Mouse (Mus musculus): Measurements from ENCODE around the gene Zfp653. TPM values are rescaled to one million over a fixed set of nuclear protein-coding genes. Genes with fewer than 3 reads are reported as not detected.

Zfp653 gene
- 5.5 and 7.1 TPM in 2 replicates for polyA plus RNA-seq (2014; fragmentation: Nextera tagmentation; extraction: Ambion mirVana)

DNA sequence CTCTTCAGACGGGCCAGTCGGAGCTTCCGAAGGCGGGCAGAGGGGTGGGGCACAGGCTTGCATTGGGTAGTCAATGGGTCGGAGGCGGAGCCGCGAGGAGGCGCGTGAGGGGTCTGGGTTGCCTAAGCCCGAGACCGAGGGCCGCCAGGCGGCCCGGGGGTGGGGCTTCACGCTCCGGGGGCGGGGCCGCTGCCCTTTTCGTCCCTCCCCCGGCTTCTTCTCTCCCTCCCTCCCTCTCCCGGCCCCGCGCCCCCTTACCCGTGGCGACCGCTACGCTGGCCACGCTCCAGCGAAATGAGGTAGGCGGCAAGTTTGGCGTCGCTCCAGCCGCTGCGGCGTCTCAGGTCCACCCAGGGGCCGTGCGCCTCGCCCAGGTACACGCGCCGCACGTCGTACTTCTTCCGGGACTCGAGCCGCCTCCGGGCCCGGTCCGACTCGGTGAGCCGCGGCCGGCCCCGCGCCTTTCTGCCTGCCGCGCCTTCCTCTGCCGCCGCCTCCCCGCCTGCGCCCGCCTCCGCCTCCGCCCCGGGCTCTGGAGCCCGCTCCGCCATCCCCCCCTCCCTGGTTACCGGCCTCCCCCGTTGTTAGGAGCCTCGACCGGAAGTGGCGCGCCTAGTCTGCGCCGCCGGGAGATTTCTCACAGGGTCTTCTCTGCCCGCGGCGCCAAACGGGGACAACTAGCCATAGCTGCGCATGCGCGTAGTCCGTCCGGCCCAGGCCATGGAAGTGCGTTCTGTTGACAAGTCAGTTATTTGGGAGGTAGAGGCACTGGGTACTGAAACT lies at the start of gene Zfp653, which contains the start of gene Gm49318:
Gene Zfp653, minus strand, starts transcription at position 586 of the 783 bp plus-strand sequence.
Gene Gm49318, minus strand, starts transcription at position 469 of the 783 bp plus-strand sequence.
- H3K36me3 ChIP-seq (replicated peaks; ENCODE audit: control insufficient read depth, insufficient read depth, low read depth, low read length): no peaks in the 10 kb centered on the region; the same call in 1 of the 2 replicates
- WGBS: under 1% methylated on average over 72 of the region's 87 CpGs
- no peaks in the 10 kb centered on the region for H3K9me3 ChIP-seq (replicated peaks; ENCODE audit: control insufficient read depth, low read length)
- peak within 1 kb of the TSS; percentile 47 for H3K4me2 ChIP-seq (ENCODE audit: low read depth, low read length)
- ATAC-seq (replicated peaks; ENCODE audit: insufficient number of reproducible peaks, low FRiP score, low TSS enrichment, low read depth): peak; percentile 98
- peak within 1 kb of the TSS; percentile 92 for H3K27ac ChIP-seq (replicated peaks; ENCODE audit: low read depth, low read length)
- peak within 1 kb of the TSS; percentile 84 for H3K9ac ChIP-seq (replicated peaks; ENCODE audit: low read length)
- DNase-seq (ENCODE audit: low spot score): peak; percentile 97
- no peaks in the 10 kb centered on the region for H3K27me3 ChIP-seq (ENCODE audit: control insufficient read depth, insufficient read depth, low read length)
- no peaks in the 10 kb centered on the region for H3K4me1 ChIP-seq (ENCODE audit: control insufficient read depth, insufficient read depth, low read length)
- H3K4me3 ChIP-seq (ENCODE audit: low read depth, low read length): peak within 1 kb of the TSS; percentile 64

DNA sequence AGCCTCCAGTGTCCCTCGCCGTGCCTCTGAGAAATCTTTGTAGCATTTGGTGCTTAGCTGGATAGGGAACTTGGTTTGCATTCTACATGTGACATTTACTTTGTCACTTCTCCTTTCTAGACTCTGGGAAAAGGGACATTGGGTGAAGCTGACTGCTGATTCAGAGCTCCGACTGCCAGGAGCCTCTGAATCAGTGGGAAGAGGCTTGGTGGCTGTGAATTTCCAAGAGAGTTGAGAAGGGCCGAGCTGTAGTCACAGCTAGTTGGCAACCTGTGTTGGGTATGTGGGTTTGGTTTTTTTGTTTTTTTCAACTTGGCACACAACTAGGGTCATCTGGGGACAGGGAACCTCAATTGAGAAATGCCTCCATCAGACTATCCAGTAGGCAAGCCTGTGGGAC lies 48.4 kb upstream of the Zfp653 start:
- WGBS: 93% methylated on average over 4 of the region's 4 CpGs
- H3K9ac ChIP-seq (replicated peaks; ENCODE audit: low read length): no peak overlapping the region
- H3K27ac ChIP-seq (replicated peaks; ENCODE audit: low read depth, low read length): no peak overlapping the region
- H3K4me2 ChIP-seq (ENCODE audit: low read depth, low read length): no peak overlapping the region
- no peaks in the 10 kb centered on the region for H3K4me1 ChIP-seq (ENCODE audit: control insufficient read depth, insufficient read depth, low read length)
- ATAC-seq (replicated peaks; ENCODE audit: insufficient number of reproducible peaks, low FRiP score, low TSS enrichment, low read depth) (no peak), DNase-seq (ENCODE audit: low spot score) (no peak)
- H3K27me3 ChIP-seq (ENCODE audit: control insufficient read depth, insufficient read depth, low read length): no peaks in the 10 kb centered on the region
- no peaks in the 10 kb centered on the region for H3K9me3 ChIP-seq (replicated peaks; ENCODE audit: control insufficient read depth, low read length)
- H3K36me3 ChIP-seq (replicated peaks; ENCODE audit: control insufficient read depth, insufficient read depth, low read depth, low read length): no peaks in the 10 kb centered on the region
- no peak overlapping the region for H3K4me3 ChIP-seq (ENCODE audit: low read depth, low read length)

DNA sequence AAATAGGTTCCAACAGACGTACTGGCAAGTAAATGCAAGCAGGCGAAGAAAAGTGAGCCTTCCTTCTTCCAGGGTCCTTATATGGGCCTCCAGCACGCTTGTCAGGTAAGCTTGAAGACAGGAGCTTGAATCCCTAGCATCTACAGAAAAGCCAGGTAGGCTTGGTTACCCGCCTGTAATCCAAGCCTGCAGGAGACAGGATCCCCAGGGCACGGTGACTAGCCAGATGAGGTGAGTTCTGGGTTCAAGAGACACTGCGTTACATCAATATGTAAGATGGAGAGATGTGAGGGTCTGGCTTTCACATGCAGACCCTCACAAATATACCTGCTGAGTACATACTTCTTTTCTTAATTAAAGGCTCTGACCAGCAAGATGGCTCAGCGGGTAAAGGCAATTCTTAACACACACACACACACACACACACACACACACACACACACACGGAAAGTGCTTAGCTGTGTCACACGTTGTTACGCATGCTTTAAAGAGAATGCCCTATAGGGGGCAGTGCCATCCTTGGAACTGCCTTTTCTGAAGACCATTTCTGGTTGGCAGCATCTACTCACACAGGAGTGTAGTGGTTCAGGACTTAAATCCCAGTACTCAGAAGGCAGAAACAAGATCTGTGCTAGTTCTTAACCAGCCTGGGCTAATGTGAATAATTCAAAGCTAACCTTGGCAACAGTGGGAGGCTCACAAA lies 46.7 kb upstream of the Zfp653 start:
- H3K36me3 ChIP-seq (replicated peaks; ENCODE audit: control insufficient read depth, insufficient read depth, low read depth, low read length): no peaks in the 10 kb centered on the region; the same call in 1 of the 2 replicates
- H3K27ac ChIP-seq (replicated peaks; ENCODE audit: low read depth, low read length): no peak overlapping the region
- H3K4me1 ChIP-seq (ENCODE audit: control insufficient read depth, insufficient read depth, low read length): no peaks in the 10 kb centered on the region
- WGBS: 39% methylated on average over 10 of the region's 10 CpGs
- H3K4me3 ChIP-seq (ENCODE audit: low read depth, low read length): no peak overlapping the region
- no peaks in the 10 kb centered on the region for H3K27me3 ChIP-seq (ENCODE audit: control insufficient read depth, insufficient read depth, low read length)
- H3K9me3 ChIP-seq (replicated peaks; ENCODE audit: control insufficient read depth, low read length): no peaks in the 10 kb centered on the region
- ATAC-seq (replicated peaks; ENCODE audit: insufficient number of reproducible peaks, low FRiP score, low TSS enrichment, low read depth) (no peak), DNase-seq (ENCODE audit: low spot score) (peak; percentile 70)
- H3K9ac ChIP-seq (replicated peaks; ENCODE audit: low read length): no peak overlapping the region
- peak overlapping the region; percentile 54 for H3K4me2 ChIP-seq (ENCODE audit: low read depth, low read length)

DNA sequence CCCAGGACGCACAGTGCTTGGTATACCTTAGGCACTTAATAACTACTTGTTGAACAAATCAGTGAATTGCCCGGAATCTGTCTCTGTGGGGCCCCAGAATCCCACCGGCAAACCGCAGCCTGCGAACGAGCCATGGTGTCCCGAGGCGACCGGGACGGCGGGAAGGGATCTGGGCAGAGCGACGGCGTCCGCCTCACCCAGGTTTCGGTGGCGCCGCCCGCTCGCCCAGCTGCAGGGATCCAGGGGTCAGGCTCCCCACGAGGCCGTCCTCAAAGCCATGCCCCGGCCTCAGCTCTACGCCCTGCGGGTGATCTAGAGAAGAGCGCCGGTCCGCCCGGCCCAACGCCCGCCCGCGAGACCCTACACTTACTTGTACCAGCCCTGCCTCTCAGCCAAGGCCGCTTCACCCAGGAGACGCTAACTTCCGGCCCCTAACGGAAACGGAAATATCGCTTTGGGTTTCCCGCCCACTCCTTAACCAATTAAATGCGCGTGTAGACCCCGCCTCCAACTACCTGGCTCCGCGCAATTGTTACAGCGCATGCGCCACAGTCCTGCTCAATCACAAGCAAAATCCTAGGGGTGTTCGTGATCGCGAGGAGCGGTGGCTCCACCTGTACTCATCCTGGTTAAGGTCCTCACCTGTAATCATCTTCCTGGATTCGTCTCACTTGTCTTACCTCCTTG lies 45.7 kb upstream of the Zfp653 start, which contains the start of gene Elof1:
Gene Elof1, minus strand, starts transcription at position 433 of the 687 bp plus-strand sequence.
- DNase-seq (ENCODE audit: low spot score) (peak; percentile 99), ATAC-seq (replicated peaks; ENCODE audit: insufficient number of reproducible peaks, low FRiP score, low TSS enrichment, low read depth) (peak; percentile 93)
- Histone ChIP-seq H3K9me3 (replicated peaks; ENCODE audit: control insufficient read depth, low read length) (no peaks in the 10 kb centered on the region), H3K9ac (replicated peaks; ENCODE audit: low read length) (peak within 1 kb of the TSS; percentile 93), H3K4me2 (ENCODE audit: low read depth, low read length) (peak within 1 kb of the TSS; percentile 76), H3K36me3 (replicated peaks; ENCODE audit: control insufficient read depth, insufficient read depth, low read depth, low read length) (peaks cover 4% of the 10 kb centered on the region; the same call in 1 of the 2 replicates), H3K4me3 (ENCODE audit: low read depth, low read length) (peak within 1 kb of the TSS; percentile 89), H3K27ac (replicated peaks; ENCODE audit: low read depth, low read length) (peak within 1 kb of the TSS; percentile 56; the same call in 1 of the 2 replicates), H3K4me1 (ENCODE audit: control insufficient read depth, insufficient read depth, low read length) (no peaks in the 10 kb centered on the region), H3K27me3 (ENCODE audit: control insufficient read depth, insufficient read depth, low read length) (no peaks in the 10 kb centered on the region)
- WGBS: under 1% methylated on average over 52 of the region's 52 CpGs

DNA sequence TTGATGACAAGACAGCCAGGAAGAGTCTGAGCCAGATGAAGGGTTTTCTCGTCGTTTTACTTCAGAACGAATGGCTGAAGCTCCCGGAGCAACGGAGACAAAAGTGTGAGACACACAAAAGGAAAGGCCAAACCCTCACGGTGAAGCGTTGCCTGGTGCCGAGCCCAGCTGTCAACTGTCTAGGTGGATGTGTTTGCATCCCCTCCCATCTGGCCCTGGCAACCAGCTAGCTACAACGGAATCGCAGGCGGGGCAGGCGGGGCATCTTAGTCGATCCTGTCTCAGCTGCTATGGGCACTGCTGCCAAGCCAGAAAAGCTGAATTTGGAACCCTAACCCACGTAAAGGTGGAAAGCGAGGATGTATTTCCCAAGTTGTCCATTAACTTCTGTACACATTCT lies 44.9 kb upstream of the Zfp653 start:
- WGBS: 43% methylated on average over 15 of the region's 15 CpGs
- ATAC-seq (replicated peaks; ENCODE audit: insufficient number of reproducible peaks, low FRiP score, low TSS enrichment, low read depth) (no peak), DNase-seq (ENCODE audit: low spot score) (peak; percentile 8)
- peak overlapping the region; percentile 76 for H3K4me2 ChIP-seq (ENCODE audit: low read depth, low read length)
- no peaks in the 10 kb centered on the region for H3K27me3 ChIP-seq (ENCODE audit: control insufficient read depth, insufficient read depth, low read length)
- H3K9ac ChIP-seq (replicated peaks; ENCODE audit: low read length): peak overlapping the region; percentile 93
- no peaks in the 10 kb centered on the region for H3K9me3 ChIP-seq (replicated peaks; ENCODE audit: control insufficient read depth, low read length)
- peak overlapping the region; percentile 89 for H3K4me3 ChIP-seq (ENCODE audit: low read depth, low read length)
- H3K36me3 ChIP-seq (replicated peaks; ENCODE audit: control insufficient read depth, insufficient read depth, low read depth, low read length): peaks cover 4% of the 10 kb centered on the region; the same call in 1 of the 2 replicates
- H3K27ac ChIP-seq (replicated peaks; ENCODE audit: low read depth, low read length): no peak overlapping the region
- no peaks in the 10 kb centered on the region for H3K4me1 ChIP-seq (ENCODE audit: control insufficient read depth, insufficient read depth, low read length)

DNA sequence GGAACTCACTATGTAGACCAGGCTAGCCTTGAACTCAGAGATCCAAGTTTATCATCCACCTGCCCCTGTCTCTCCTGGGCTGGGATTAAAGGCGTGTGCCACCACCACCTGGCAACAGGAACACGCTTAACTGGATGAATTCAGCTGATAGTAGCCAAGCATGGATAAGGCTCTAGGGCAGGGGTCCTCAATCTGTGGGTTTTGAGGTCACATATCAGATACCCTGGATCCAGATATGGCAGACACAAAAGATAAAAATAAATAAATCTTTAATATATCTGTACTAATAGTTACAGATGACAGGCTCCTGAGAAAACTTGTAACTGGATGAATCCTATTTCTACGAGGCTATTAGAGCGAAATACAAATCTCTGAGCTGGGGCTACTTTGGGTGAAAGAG lies 44.5 kb upstream of the Zfp653 start:
- Histone ChIP-seq H3K27me3 (ENCODE audit: control insufficient read depth, insufficient read depth, low read length) (no peaks in the 10 kb centered on the region), H3K9ac (replicated peaks; ENCODE audit: low read length) (peak overlapping the region; percentile 93), H3K4me3 (ENCODE audit: low read depth, low read length) (peak overlapping the region; percentile 89), H3K4me1 (ENCODE audit: control insufficient read depth, insufficient read depth, low read length) (no peaks in the 10 kb centered on the region), H3K36me3 (replicated peaks; ENCODE audit: control insufficient read depth, insufficient read depth, low read depth, low read length) (peaks cover 4% of the 10 kb centered on the region; the same call in 1 of the 2 replicates), H3K4me2 (ENCODE audit: low read depth, low read length) (peak overlapping the region; percentile 76), H3K27ac (replicated peaks; ENCODE audit: low read depth, low read length) (no peak overlapping the region), H3K9me3 (replicated peaks; ENCODE audit: control insufficient read depth, low read length) (no peaks in the 10 kb centered on the region)
- 93% methylated on average over 4 of the region's 4 CpGs for WGBS
- DNase-seq (ENCODE audit: low spot score) (no peak), ATAC-seq (replicated peaks; ENCODE audit: insufficient number of reproducible peaks, low FRiP score, low TSS enrichment, low read depth) (no peak)

DNA sequence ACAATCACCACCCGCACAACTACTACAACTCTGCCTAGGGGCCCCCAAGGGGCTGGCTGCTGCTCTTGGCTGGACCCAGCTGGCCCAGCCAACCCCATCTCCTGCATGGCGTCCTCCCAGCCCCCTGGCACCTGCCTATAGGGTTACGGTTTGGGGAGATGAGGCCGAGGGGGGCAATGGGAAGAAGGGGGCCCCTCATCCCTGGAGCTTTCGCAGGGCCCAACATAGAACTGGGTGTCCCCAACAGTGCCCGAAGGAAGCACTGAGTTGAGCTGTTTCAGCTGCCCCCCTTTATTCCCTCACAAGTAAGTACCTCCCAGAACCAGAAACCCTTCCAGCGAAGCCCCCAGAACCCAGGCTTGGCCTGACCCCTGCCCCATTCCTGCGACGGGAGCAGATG lies 37.0 kb upstream of the Zfp653 start:
- Histone ChIP-seq H3K27ac (replicated peaks; ENCODE audit: low read depth, low read length) (no peak overlapping the region), H3K4me2 (ENCODE audit: low read depth, low read length) (no peak overlapping the region), H3K9ac (replicated peaks; ENCODE audit: low read length) (no peak overlapping the region), H3K36me3 (replicated peaks; ENCODE audit: control insufficient read depth, insufficient read depth, low read depth, low read length) (peaks cover 4% of the 10 kb centered on the region; the same call in 1 of the 2 replicates), H3K27me3 (ENCODE audit: control insufficient read depth, insufficient read depth, low read length) (no peaks in the 10 kb centered on the region), H3K4me3 (ENCODE audit: low read depth, low read length) (no peak overlapping the region), H3K9me3 (replicated peaks; ENCODE audit: control insufficient read depth, low read length) (no peaks in the 10 kb centered on the region), H3K4me1 (ENCODE audit: control insufficient read depth, insufficient read depth, low read length) (no peaks in the 10 kb centered on the region)
- ATAC-seq (replicated peaks; ENCODE audit: insufficient number of reproducible peaks, low FRiP score, low TSS enrichment, low read depth) (no peak), DNase-seq (ENCODE audit: low spot score) (no peak)
- WGBS: 94% methylated on average over 9 of the region's 9 CpGs
